Mouse (Mus musculus): ENCODE measurements around the gene Gorasp2.
A peak's percentile ranks its signal among the peaks of the same experiment; 100 is the strongest.

Gene Gorasp2

DNA sequence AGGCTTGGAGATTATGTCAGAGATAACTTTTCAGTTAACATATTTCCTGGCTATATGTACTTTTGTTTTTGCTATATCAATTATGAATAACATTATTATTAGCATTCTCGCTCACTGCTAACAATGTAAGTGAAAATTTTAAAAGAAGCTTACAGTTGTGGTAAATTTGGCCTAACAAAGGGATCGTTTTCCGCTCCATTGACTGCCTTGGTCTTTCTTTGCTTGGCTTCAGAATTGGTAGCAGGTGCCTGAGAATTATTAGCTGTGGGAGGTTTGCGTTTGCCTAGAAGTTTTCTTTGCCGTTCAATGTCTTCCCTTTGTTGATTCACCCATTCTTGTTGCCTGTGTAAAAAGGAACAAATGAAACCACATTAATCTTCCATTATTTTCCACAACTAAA lies 80.5 kb downstream of the Gorasp2 start:
- no peak for DNase-seq (ENCODE audit: low read depth, low spot score)

- DNase-seq (ENCODE audit: low read depth, low spot score): no peak
Observed at GRCm38 (mm10) chr2:70742588-70742987, 81.2 kb downstream of the Gorasp2 start.

DNA sequence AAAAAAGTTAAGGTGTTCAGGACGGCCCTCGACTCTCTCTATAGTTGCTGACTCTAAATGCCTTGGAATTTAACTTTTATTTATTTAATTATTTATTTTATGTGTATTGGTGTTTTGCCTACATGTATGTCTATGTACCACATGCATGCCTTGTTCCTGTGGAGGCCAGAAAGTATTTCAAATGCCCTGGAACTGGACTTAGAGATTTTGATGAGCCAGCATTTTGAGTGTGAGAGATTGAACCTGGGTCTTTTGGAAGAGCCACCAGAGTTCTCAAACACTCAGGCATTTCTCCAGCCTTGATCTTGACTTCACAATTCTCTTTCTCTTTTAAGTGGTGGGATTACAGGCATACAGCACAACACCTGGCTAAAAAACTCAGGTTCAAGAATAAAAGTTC lies 90.3 kb downstream of the Gorasp2 start:
- DNase-seq (ENCODE audit: low read depth, low spot score): no peak

DNA sequence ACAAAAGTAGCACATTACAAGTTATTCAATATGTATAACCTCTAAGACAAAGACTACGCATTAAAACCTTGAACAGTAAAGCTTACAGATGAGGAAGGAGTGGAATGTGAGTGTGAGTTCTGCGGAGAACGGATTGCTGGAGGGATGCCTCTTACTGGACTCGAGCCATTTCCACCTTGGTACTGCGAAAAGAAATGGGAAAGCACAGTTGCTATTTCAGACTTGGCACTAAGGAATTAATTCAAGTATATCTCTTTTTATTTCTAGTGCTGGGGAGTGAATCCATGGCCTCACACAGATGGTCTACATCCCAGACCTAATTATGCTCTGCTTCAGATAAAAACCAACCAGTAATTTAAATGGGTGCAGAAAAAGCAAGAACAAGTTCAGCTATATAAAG lies 90.8 kb downstream of the Gorasp2 start:
- DNase-seq (ENCODE audit: low read depth, low spot score): peak; percentile 39
